Mouse (Mus musculus) heart, embryonic 14.5 days (tissue): ENCODE results near the gene Rgs7bp. TPM values are rescaled to one million over a fixed set of nuclear protein-coding genes. Genes with fewer than 3 reads are reported as not detected.

Source experiments
- ATAC-seq: fragments of 200-750 bp; cut with Nextera tagmentation; 2 replicates; pipeline ENCODE4 v1.8.0; 2017; ENCODE audit warnings: low read depth, moderate TSS enrichment; ENCODE audit not compliant: insufficient number of reproducible peaks, insufficient read depth, low FRiP score
- H3K27ac ChIP-seq, 2 experiments: fragments of 200-500 bp in 1 of 2; fragments of 300-500 bp in 1 of 2; sonication (generic) in 1 of 2; replicated peaks in 1 of 2; 2 replicates each; pipeline ENCODE4 v1.5.1; 2012 to 2014; ENCODE audit warnings: low read depth in 2 of 2, low read length in 2 of 2, control low read depth in 1 of 2, mild to moderate bottlenecking in 1 of 2, mixed read lengths in 1 of 2; ENCODE audit not compliant: control insufficient read depth in 1 of 2, insufficient read depth in 1 of 2
- H3K27me3 ChIP-seq: fragments of 300-500 bp; sonication (generic); 2 replicates; pipeline ENCODE4 v1.6.1; 2014; ENCODE audit warnings: mild to moderate bottlenecking, low read length, control low read depth; ENCODE audit not compliant: control insufficient read depth, insufficient read depth
- H3K36me3 ChIP-seq: fragments of 300-500 bp; sonication (generic); 2 replicates; pipeline ENCODE4 v1.6.1; 2014; ENCODE audit warnings: mild to moderate bottlenecking, control low read depth, low read length, mixed read lengths; ENCODE audit not compliant: control insufficient read depth, insufficient read depth
- H3K4me1 ChIP-seq, 2 experiments: fragments of 200-500 bp in 1 of 2; fragments of 300-500 bp in 1 of 2; sonication (generic) in 1 of 2; 2 replicates each; pipeline ENCODE4 v1.6.1; 2012 to 2014; ENCODE audit warnings: low read length in 2 of 2, control low read depth in 1 of 2, mixed read lengths in 1 of 2; ENCODE audit not compliant: control insufficient read depth in 2 of 2, insufficient read depth in 2 of 2
- H3K4me2 ChIP-seq: fragments of 300-500 bp; sonication (generic); 2 replicates; pipeline ENCODE4 v1.6.1; 2014; ENCODE audit warnings: mild to moderate bottlenecking, low read length
- H3K4me3 ChIP-seq, 2 experiments: fragments of 200-500 bp in 1 of 2; fragments of 300-500 bp in 1 of 2; sonication (generic) in 1 of 2; 2 replicates each; pipeline ENCODE4 v1.5.1; 2012 to 2014; ENCODE audit warnings: low read length in 2 of 2, mild to moderate bottlenecking in 2 of 2, control low read depth in 1 of 2, low read depth in 1 of 2, moderate library complexity in 1 of 2; ENCODE audit not compliant: control insufficient read depth in 1 of 2, insufficient read depth in 1 of 2
- H3K9ac ChIP-seq: fragments of 300-500 bp; sonication (generic); 2 replicates; pipeline ENCODE4 v1.6.1; 2014; ENCODE audit warnings: mild to moderate bottlenecking, low read length
- H3K9me3 ChIP-seq: fragments of 300-500 bp; sonication (generic); 2 replicates; pipeline ENCODE4 v1.6.1; 2016; ENCODE audit warnings: low read length, control low read depth; ENCODE audit not compliant: control insufficient read depth
- WGBS: fragments of 180-500 bp; shearing (Covaris S2); extraction: QIAGEN DNeasy Blood & Tissue Kit; methylation state at CpG from one replicate; pipeline ENCODE4 v1.1.7; 2014; 5-methylcytosine and 5-hydroxymethylcytosine counted together
- polyA plus RNA-seq: library from polyadenylated mRNA; unstranded; fragments of >200 nt; fragmentation: Nextera tagmentation; extraction: Ambion mirVana; gene quantifications from 2 replicates; pipeline ENCODE4 v1.2.1, GENCODE M21; 2014

The Rgs7bp gene
- polyA plus RNA-seq, 1 experiment from 2014 or later, result 3.7 TPM

- Histone ChIP-seq H3K4me3 (no peak overlapping the region), H3K36me3 (no peaks in the 10 kb centered on the region), H3K27ac (no peak overlapping the region), H3K4me2 (no peak overlapping the region), H3K9ac (no peak overlapping the region), H3K4me1 (peaks cover 0 to 7% of the 10 kb centered on the region in 2 experiments; a peak in 2 of 4 replicates), H3K27me3 (no peaks in the 10 kb centered on the region), H3K9me3 (peaks cover 6% of the 10 kb centered on the region; the same call in 1 of the 2 replicates)
- no peak for ATAC-seq
- 85% methylated on average over 10 of the region's 10 CpGs for WGBS
These were observed 71.9 kb downstream of the Rgs7bp start for GRCm38 (mm10) chr13:104982781-104983353.

- Histone ChIP-seq H3K4me2 (no peak overlapping the region), H3K9ac (no peak overlapping the region), H3K36me3 (no peaks in the 10 kb centered on the region), H3K4me1 (peaks cover 0 to 4% of the 10 kb centered on the region in 2 experiments; a peak in 1 of 4 replicates), H3K9me3 (peaks cover 6% of the 10 kb centered on the region; the same call in 1 of the 2 replicates), H3K4me3 (no peak overlapping the region), H3K27me3 (no peaks in the 10 kb centered on the region), H3K27ac (0 out of 4 replicates have a peak overlapping the region, but pooled peaks of 1 of the 2 experiments have one; percentile 42)
- 2% methylated on average over 1 of the region's 1 CpGs for WGBS
- ATAC-seq, result no peak
These were observed 76.6 kb downstream of the Rgs7bp start for GRCm38 (mm10) chr13:104978176-104978575.

- ATAC-seq, result no peak
- Histone ChIP-seq H3K4me2 (no peak overlapping the region), H3K27ac (no peak overlapping the region), H3K9ac (no peak overlapping the region), H3K4me1 (peaks cover 5 to 10% of the 10 kb centered on the region in 2 experiments), H3K27me3 (no peaks in the 10 kb centered on the region), H3K9me3 (no peaks in the 10 kb centered on the region), H3K4me3 (no peak overlapping the region), H3K36me3 (no peaks in the 10 kb centered on the region)
- 69% methylated on average over 2 of the region's 2 CpGs for WGBS
These were observed 87.2 kb downstream of the Rgs7bp start for GRCm38 (mm10) chr13:104967486-104967885.

GRCm38 (mm10) chr13:104963716-104964115 is 91.0 kb downstream of the Rgs7bp start:
- Histone ChIP-seq H3K4me3 (no peak overlapping the region), H3K27ac (no peak overlapping the region), H3K27me3 (no peaks in the 10 kb centered on the region), H3K36me3 (no peaks in the 10 kb centered on the region), H3K9me3 (no peaks in the 10 kb centered on the region), H3K4me1 (peaks cover 6 to 14% of the 10 kb centered on the region in 2 experiments), H3K4me2 (no peak overlapping the region), H3K9ac (no peak overlapping the region)
- WGBS, result 78% methylated on average over 4 of the region's 4 CpGs
- ATAC-seq, result no peak

- no peak overlapping the region for H3K27ac ChIP-seq
- H3K9me3 ChIP-seq, result no peaks in the 10 kb centered on the region
- H3K4me3 ChIP-seq, result no peak overlapping the region
- H3K4me1 ChIP-seq, result peaks cover 6 to 14% of the 10 kb centered on the region in 2 experiments
- WGBS, result 55% methylated on average over 11 of the region's 11 CpGs
- no peak overlapping the region for H3K9ac ChIP-seq
- ATAC-seq, result peak; percentile 66
- no peaks in the 10 kb centered on the region for H3K36me3 ChIP-seq
- H3K27me3 ChIP-seq, result no peaks in the 10 kb centered on the region
- H3K4me2 ChIP-seq, result no peak overlapping the region
These were observed 91.9 kb downstream of the Rgs7bp start for GRCm38 (mm10) chr13:104962716-104963411.

GRCm38 (mm10) chr13:104962166-104962565 is 92.6 kb downstream of the Rgs7bp start:
- H3K4me2 ChIP-seq, result no peak overlapping the region
- no peaks in the 10 kb centered on the region for H3K27me3 ChIP-seq
- 82% methylated on average over 7 of the region's 7 CpGs for WGBS
- no peaks in the 10 kb centered on the region for H3K36me3 ChIP-seq
- no peak for ATAC-seq
- no peak overlapping the region for H3K27ac ChIP-seq
- H3K4me1 ChIP-seq, result peaks cover 6 to 14% of the 10 kb centered on the region in 2 experiments
- H3K4me3 ChIP-seq, result no peak overlapping the region
- no peaks in the 10 kb centered on the region for H3K9me3 ChIP-seq
- no peak overlapping the region for H3K9ac ChIP-seq

- Histone ChIP-seq H3K36me3 (no peaks in the 10 kb centered on the region), H3K4me1 (peaks cover 6 to 14% of the 10 kb centered on the region in 2 experiments), H3K9ac (no peak overlapping the region), H3K9me3 (no peaks in the 10 kb centered on the region), H3K27ac (no peak overlapping the region), H3K27me3 (no peaks in the 10 kb centered on the region), H3K4me3 (no peak overlapping the region), H3K4me2 (no peak overlapping the region)
- no peak for ATAC-seq
- 79% methylated on average over 14 of the region's 14 CpGs for WGBS
These were observed 93.6 kb downstream of the Rgs7bp start for GRCm38 (mm10) chr13:104960951-104961715.
